Mouse (Mus musculus) liver, embryonic 13.5 days (tissue): ENCODE measurements around the gene Cebpg. TPM values are rescaled to one million over a fixed set of nuclear protein-coding genes. Genes with fewer than 3 reads are reported as not detected.

Experiments used
- ATAC-seq: fragments of 200-750 bp; cut with Nextera tagmentation; 2 replicates; pipeline ENCODE4 v1.8.0; 2017; ENCODE audit warnings: low read depth, mild to moderate bottlenecking, moderate number of reproducible peaks, moderate library complexity
- DNase-seq: peaks from one replicate; pipeline ENCODE4 v3.0.0; 2022
- H3K27ac ChIP-seq: fragments of 300-500 bp; sonication (generic); 2 replicates; pipeline ENCODE4 v1.5.1; 2015; ENCODE audit warnings: moderate library complexity, mild to moderate bottlenecking, inconsistent platforms
- H3K27me3 ChIP-seq: fragments of 300-500 bp; sonication (generic); 2 replicates; pipeline ENCODE4 v1.6.1; 2015; ENCODE audit warnings: mild to moderate bottlenecking, inconsistent platforms
- H3K36me3 ChIP-seq: fragments of 300-500 bp; sonication (generic); 2 replicates; pipeline ENCODE4 v1.6.1; 2015; ENCODE audit warnings: mild to moderate bottlenecking, inconsistent platforms
- H3K4me1 ChIP-seq: fragments of 300-500 bp; sonication (generic); replicated peaks from 2 replicates; pipeline ENCODE4 v1.6.1; 2015; ENCODE audit warnings: inconsistent platforms
- H3K4me2 ChIP-seq: fragments of 300-500 bp; sonication (generic); 2 replicates; pipeline ENCODE4 v1.6.1; 2015; ENCODE audit warnings: inconsistent platforms, mild to moderate bottlenecking, moderate library complexity
- H3K4me3 ChIP-seq: fragments of 300-500 bp; sonication (generic); replicated peaks from 2 replicates; pipeline ENCODE4 v1.5.1; 2015; ENCODE audit warnings: mild to moderate bottlenecking, inconsistent platforms
- H3K9ac ChIP-seq: fragments of 300-500 bp; sonication (generic); 2 replicates; pipeline ENCODE4 v1.6.1; 2015; ENCODE audit warnings: mild to moderate bottlenecking, inconsistent platforms
- H3K9me3 ChIP-seq: fragments of 300-500 bp; sonication (generic); replicated peaks from 2 replicates; pipeline ENCODE4 v1.6.1; 2016; ENCODE audit warnings: inconsistent platforms
- WGBS: fragments of 180-500 bp; shearing (Covaris S2); methylation state at CpG from one replicate; pipeline ENCODE4 v1.1.7; 2015; ENCODE audit not compliant: insufficient replicate concordance; 5-methylcytosine and 5-hydroxymethylcytosine counted together
- polyA plus RNA-seq: library from polyadenylated mRNA; unstranded; fragments of >200 nt; fragmentation: Nextera tagmentation; extraction: Ambion mirVana; gene quantifications from 2 replicates; pipeline ENCODE4 v1.2.1, GENCODE M21; 2015

The Cebpg gene
- polyA plus RNA-seq, result 18.8 and 21.8 TPM in 2 replicates

- Histone ChIP-seq H3K9ac (peak within 1 kb of the TSS; percentile 95), H3K27me3 (no peaks in the 10 kb centered on the region), H3K27ac (peak within 1 kb of the TSS; percentile 93), H3K4me2 (peak within 1 kb of the TSS; percentile 88), H3K4me1 (peaks cover 34% of the 10 kb centered on the region), H3K9me3 (no peaks in the 10 kb centered on the region), H3K4me3 (peak within 1 kb of the TSS; percentile 93), H3K36me3 (no peaks in the 10 kb centered on the region; the same call in 1 of the 2 replicates)
- DNase-seq (peak; percentile 96), ATAC-seq (peak; percentile 96)
- WGBS, result under 1% methylated on average over 40 of the region's 53 CpGs
These were observed at the start of gene Cebpg for GRCm38 (mm10) chr7:35056436-35056864. Gene Cebpg (minus strand): TSS chr7:35056573.

- Histone ChIP-seq H3K4me1 (no peaks in the 10 kb centered on the region), H3K4me2 (no peak overlapping the region), H3K27ac (no peak overlapping the region), H3K9ac (no peak overlapping the region), H3K9me3 (no peaks in the 10 kb centered on the region), H3K36me3 (no peaks in the 10 kb centered on the region), H3K4me3 (no peak overlapping the region), H3K27me3 (no peaks in the 10 kb centered on the region)
- DNase-seq (no peak), ATAC-seq (no peak)
- WGBS, result 64% methylated on average over 4 of the region's 4 CpGs
These were observed 43.2 kb upstream of the Cebpg start for GRCm38 (mm10) chr7:35099528-35099927.

GRCm38 (mm10) chr7:35098777-35099176, 42.4 kb upstream of the Cebpg start:
- WGBS, result 16% methylated on average over 4 of the region's 4 CpGs
- no peak for ATAC-seq
- no peaks in the 10 kb centered on the region for H3K27me3 ChIP-seq

GRCm38 (mm10) chr7:35094975-35095678, 38.8 kb upstream of the Cebpg start:
- Histone ChIP-seq H3K27ac (no peak overlapping the region), H3K27me3 (no peaks in the 10 kb centered on the region), H3K4me3 (no peak overlapping the region), H3K9me3 (no peaks in the 10 kb centered on the region), H3K4me2 (no peak overlapping the region), H3K4me1 (peaks cover 9% of the 10 kb centered on the region; the same call in 1 of the 2 replicates), H3K36me3 (no peaks in the 10 kb centered on the region), H3K9ac (no peak overlapping the region)
- WGBS, result 61% methylated on average over 9 of the region's 9 CpGs
- no peak for DNase-seq
- no peak for ATAC-seq

More at GRCm38 (mm10) chr7:35098777-35099176, 42.4 kb upstream of the Cebpg start:
- no peak for DNase-seq
- Histone ChIP-seq H3K27ac (no peak overlapping the region), H3K4me1 (no peaks in the 10 kb centered on the region), H3K9ac (no peak overlapping the region), H3K9me3 (no peaks in the 10 kb centered on the region), H3K4me2 (no peak overlapping the region), H3K4me3 (no peak overlapping the region), H3K36me3 (no peaks in the 10 kb centered on the region)

GRCm38 (mm10) chr7:35090550-35090949, 34.2 kb upstream of the Cebpg start:
- 59% methylated on average over 5 of the region's 5 CpGs for WGBS
- peak; percentile 60; the same call in 1 of the 2 replicates for ATAC-seq
- no peak overlapping the region for H3K27ac ChIP-seq
- H3K9me3 ChIP-seq, result no peaks in the 10 kb centered on the region
- peaks cover 17% of the 10 kb centered on the region; the same call in 1 of the 2 replicates for H3K4me1 ChIP-seq
- no peak overlapping the region for H3K4me2 ChIP-seq
- H3K4me3 ChIP-seq, result no peak overlapping the region
- no peaks in the 10 kb centered on the region for H3K36me3 ChIP-seq
- no peak overlapping the region for H3K9ac ChIP-seq
- H3K27me3 ChIP-seq, result peaks cover 17% of the 10 kb centered on the region
- no peak for DNase-seq

- no peaks in the 10 kb centered on the region for H3K36me3 ChIP-seq
- H3K9ac ChIP-seq, result no peak overlapping the region
- peaks cover 15% of the 10 kb centered on the region for H3K4me1 ChIP-seq
- peaks cover 17% of the 10 kb centered on the region for H3K27me3 ChIP-seq
- H3K27ac ChIP-seq, result no peak overlapping the region
- H3K9me3 ChIP-seq, result no peaks in the 10 kb centered on the region
- DNase-seq (no peak), ATAC-seq (no peak)
- peak overlapping the region; percentile 47 for H3K4me2 ChIP-seq
- 4% methylated on average over 21 of the region's 21 CpGs for WGBS
- H3K4me3 ChIP-seq, result peak overlapping the region; percentile 27; the same call in 1 of the 2 replicates
These were observed 30.0 kb upstream of the Cebpg start for GRCm38 (mm10) chr7:35086271-35086861.

GRCm38 (mm10) chr7:35084565-35085360, 28.4 kb upstream of the Cebpg start:
- no peak for DNase-seq
- Histone ChIP-seq H3K27ac (no peak overlapping the region), H3K4me2 (no peak overlapping the region), H3K4me1 (peaks cover 18% of the 10 kb centered on the region), H3K36me3 (no peaks in the 10 kb centered on the region), H3K27me3 (peaks cover 17% of the 10 kb centered on the region), H3K9ac (no peak overlapping the region), H3K9me3 (no peaks in the 10 kb centered on the region), H3K4me3 (no peak overlapping the region)
- 44% methylated on average over 12 of the region's 12 CpGs for whole genome bisulfite sequencing
- ATAC-seq, result no peak

- Histone ChIP-seq H3K4me1 (peaks cover 16% of the 10 kb centered on the region), H3K4me3 (no peak overlapping the region), H3K36me3 (no peaks in the 10 kb centered on the region), H3K9me3 (no peaks in the 10 kb centered on the region), H3K4me2 (peak overlapping the region; percentile 18), H3K9ac (no peak overlapping the region), H3K27me3 (peaks cover 9% of the 10 kb centered on the region; the same call in 1 of the 2 replicates), H3K27ac (peak overlapping the region; percentile 52)
- DNase-seq, result no peak
- peak; percentile 34; the same call in 1 of the 2 replicates for ATAC-seq
- WGBS, result 57% methylated on average over 9 of the region's 9 CpGs
These were observed 25.2 kb upstream of the Cebpg start for GRCm38 (mm10) chr7:35081406-35082104.

GRCm38 (mm10) chr7:35080843-35081338, 24.5 kb upstream of the Cebpg start:
- Histone ChIP-seq H3K9ac (no peak overlapping the region), H3K36me3 (no peaks in the 10 kb centered on the region), H3K9me3 (no peaks in the 10 kb centered on the region), H3K27me3 (peaks cover 2% of the 10 kb centered on the region; the same call in 1 of the 2 replicates), H3K4me3 (no peak overlapping the region), H3K4me2 (peak overlapping the region; percentile 18), H3K27ac (peak overlapping the region; percentile 52; the same call in 1 of the 2 replicates), H3K4me1 (peaks cover 10% of the 10 kb centered on the region; the same call in 1 of the 2 replicates)
- DNase-seq (no peak), ATAC-seq (peak; percentile 48)
- 10% methylated on average over 10 of the region's 10 CpGs for WGBS

- H3K9me3 ChIP-seq, result no peaks in the 10 kb centered on the region
- H3K4me3 ChIP-seq, result no peak overlapping the region
- H3K36me3 ChIP-seq, result no peaks in the 10 kb centered on the region
- no peak overlapping the region for H3K9ac ChIP-seq
- H3K27me3 ChIP-seq, result no peaks in the 10 kb centered on the region
- no peak for DNase-seq
- H3K4me2 ChIP-seq, result no peak overlapping the region
- peaks cover 6% of the 10 kb centered on the region; the same call in 1 of the 2 replicates for H3K4me1 ChIP-seq
- WGBS, result 50% methylated on average over 5 of the region's 5 CpGs
- no peak overlapping the region for H3K27ac ChIP-seq
- ATAC-seq, result no peak
These were observed 20.3 kb upstream of the Cebpg start for GRCm38 (mm10) chr7:35076645-35077044.
